Comparison of ENCODE assay signal across 11 mouse cellular contexts in genomic region chr8:11780641-11781040, GRCm38 (mm10). TPM values are rescaled to one million over a fixed set of nuclear protein-coding genes. Genes with fewer than 3 reads are reported as not detected.
A peak's percentile ranks its signal among the peaks of the same experiment; 100 is the strongest.
DNase-seq lines count a peak whose midpoint lies in the region; ATAC-seq and TF ChIP-seq lines count a peak whose summit lies in the region.
"Had no signal": no experiment of that assay in that cellular context is flagged by ENCODE, and none has a peak within 500 bp of the region (broad histone marks: within the 10 kb centered on the region; RNA-seq: fewer than 3 reads in every experiment).

No protein-coding gene starts in this region.

- H3K4me2 ChIP-seq in heart, embryonic 11.5 days = peak overlapping the region; percentile 47
- H3K4me2 ChIP-seq in limb, embryonic 13.5 days (replicated peaks) = peak overlapping the region; percentile 19
- peak overlapping the region; percentile 25; the same call in 1 of the 2 replicates for H3K4me2 ChIP-seq in hindbrain, postnatal 0 days (ENCODE audit: low read depth, low read length)
- H3K4me2 ChIP-seq: midbrain, embryonic 11.5 days had no signal

- DNase-seq in heart, postnatal 25 days (ENCODE audit: low spot score) = no peak
- no peak for DNase-seq in limb, embryonic 10.5 days (ENCODE audit: low spot score)
- peak; percentile 63 for DNase-seq in cerebellum, adult 8-10 months
- DNase-seq in hindbrain, postnatal 0 days (ENCODE audit: low spot score) = no peak
- no peak for DNase-seq in thymus, postnatal 36 days
- no peak for DNase-seq in adrenal gland, adult 8-10 months

- no peaks in the 10 kb centered on the region for H3K9me3 ChIP-seq in heart, embryonic 11.5 days (replicated peaks; ENCODE audit: control insufficient read depth, low read length)
- no peaks in the 10 kb centered on the region for H3K9me3 ChIP-seq in limb, embryonic 13.5 days
- H3K9me3 ChIP-seq in limb, embryonic 10.5 days (replicated peaks) = no peaks in the 10 kb centered on the region
- H3K9me3 ChIP-seq in hindbrain, postnatal 0 days (ENCODE audit: low read length) = no peaks in the 10 kb centered on the region

- H3K4me1 ChIP-seq in heart, embryonic 11.5 days (ENCODE audit: control insufficient read depth, insufficient read depth, low read length) = peaks cover 57% of the 10 kb centered on the region
- H3K4me1 ChIP-seq in limb, embryonic 13.5 days = peaks cover 33% of the 10 kb centered on the region
- peaks cover 26% of the 10 kb centered on the region for H3K4me1 ChIP-seq in limb, embryonic 10.5 days
- peaks cover 16% of the 10 kb centered on the region for H3K4me1 ChIP-seq in hindbrain, postnatal 0 days (ENCODE audit: insufficient read depth, low read length)

- 75% methylated on average over 4 of the region's 4 CpGs for WGBS in heart, embryonic 11.5 days (ENCODE audit: insufficient replicate concordance)
- 85% methylated on average over 4 of the region's 4 CpGs for WGBS in limb, embryonic 13.5 days
- WGBS in limb, embryonic 10.5 days = 86% methylated on average over 4 of the region's 4 CpGs
- 77% methylated on average over 4 of the region's 4 CpGs for WGBS in hindbrain, postnatal 0 days

- H3K27me3 ChIP-seq in heart, embryonic 11.5 days (ENCODE audit: control insufficient read depth, insufficient read depth, low read length) = no peaks in the 10 kb centered on the region
- H3K27me3 ChIP-seq in limb, embryonic 13.5 days = no peaks in the 10 kb centered on the region
- no peaks in the 10 kb centered on the region for H3K27me3 ChIP-seq in limb, embryonic 10.5 days (ENCODE audit: low read depth, poor library complexity, severe bottlenecking)
- no peaks in the 10 kb centered on the region for H3K27me3 ChIP-seq in hindbrain, postnatal 0 days (ENCODE audit: insufficient read depth, low read length)

- peaks cover 8% of the 10 kb centered on the region for H3K36me3 ChIP-seq in heart, embryonic 11.5 days (ENCODE audit: control insufficient read depth, insufficient read depth, low read length)
- H3K36me3 ChIP-seq in limb, embryonic 13.5 days = peaks cover 43% of the 10 kb centered on the region
- peaks cover 45% of the 10 kb centered on the region for H3K36me3 ChIP-seq in limb, embryonic 10.5 days
- peaks cover 12% of the 10 kb centered on the region; the same call in 1 of the 2 replicates for H3K36me3 ChIP-seq in hindbrain, postnatal 0 days (ENCODE audit: insufficient read depth, low read length)

- no peak for ATAC-seq in heart, embryonic 11.5 days (replicated peaks; ENCODE audit: insufficient number of reproducible peaks, low FRiP score, low TSS enrichment)
- ATAC-seq in limb, embryonic 13.5 days (ENCODE audit: low FRiP score, low read depth) = no peak
- ATAC-seq in hindbrain, postnatal 0 days = no peak

- intact Hi-C loops in heart, postnatal 25 days (cut with DNase I) = loop anchor here (2.0 kb wide), 1 partner anchor 22 kb away; no protein-coding TSS in a partner anchor

- no peak overlapping the region for H3K27ac ChIP-seq in heart, embryonic 11.5 days (ENCODE audit: low read depth, low read length)
- no peak overlapping the region for H3K27ac ChIP-seq in limb, embryonic 13.5 days
- H3K27ac ChIP-seq in limb, embryonic 10.5 days = no peak overlapping the region
- no peak overlapping the region; the same call in 1 of the 2 replicates for H3K27ac ChIP-seq in hindbrain, postnatal 0 days

- no peak for TF ChIP-seq CTCF in hindbrain, postnatal 0 days (IDR thresholded peaks at IDR 0.05; ENCODE audit: low read depth)

- peak overlapping the region; percentile 31 for H3K4me3 ChIP-seq in heart, embryonic 11.5 days (ENCODE audit: low read depth, low read length)
- no peak overlapping the region for H3K4me3 ChIP-seq in limb, embryonic 13.5 days
- H3K4me3 ChIP-seq in limb, embryonic 10.5 days = no peak overlapping the region; the same call in 1 of the 2 replicates
- H3K4me3 ChIP-seq in hindbrain, postnatal 0 days (ENCODE audit: low read length) = no peak overlapping the region

- 0 out of 2 replicates have a peak overlapping the region, but pooled peaks have one; percentile 28 for H3K9ac ChIP-seq in heart, embryonic 11.5 days (ENCODE audit: low read depth, low read length)
- H3K9ac ChIP-seq in limb, embryonic 13.5 days = peak overlapping the region; percentile 31; the same call in 1 of the 2 replicates
- H3K9ac ChIP-seq in hindbrain, postnatal 0 days (replicated peaks; ENCODE audit: low read length) = no peak overlapping the region

RNA-seq across cellular contexts. Expression of gene Arhgef7, which starts 53.1 kb away (rescaled TPM):
- 46.4 and 53.2 TPM in 2 replicates for polyA plus RNA-seq in heart, embryonic 11.5 days (2014; fragmentation: Nextera tagmentation; extraction: Ambion mirVana)
- 100 to 1,000 TPM; 153 to 155 TPM for total RNA-seq in heart, postnatal 25 days (2021)
- polyA plus RNA-seq in limb, embryonic 13.5 days (2015; fragmentation: Nextera tagmentation; extraction: Ambion mirVana) = 46.5 and 52.3 TPM in 2 replicates
- 52.4 and 59.1 TPM in 2 replicates for polyA plus RNA-seq in limb, embryonic 10.5 days (2016; fragmentation: Nextera tagmentation; extraction: Ambion mirVana)
- 101 and 105 TPM in 2 replicates for total RNA-seq in hindbrain, postnatal 0 days (2014; rRNA removed)
- 49.7 and 53.9 TPM in 2 replicates for polyA plus RNA-seq in hindbrain, postnatal 0 days (2015; fragmentation: Nextera tagmentation; extraction: Ambion mirVana)
- 10 to 100 TPM; 40.3 to 56.7 (median 46.7) TPM for total RNA-seq in adrenal gland, adult 8-10 months (2022)

RNA-seq across cellular contexts. Expression of gene Tex29, which starts 59.6 kb away (rescaled TPM):
- polyA plus RNA-seq in heart, embryonic 11.5 days (2014; fragmentation: Nextera tagmentation; extraction: Ambion mirVana) = 0.63 TPM in 1 of 2 replicates, not detected in the other
- total RNA-seq in heart, postnatal 25 days (2021) = under 1 TPM in 1 of 2 experiments, not detected in 1; 0.95 TPM
- 0.18 TPM in 1 of 2 replicates, not detected in the other for polyA plus RNA-seq in limb, embryonic 13.5 days (2015; fragmentation: Nextera tagmentation; extraction: Ambion mirVana)
- not detected in 2 replicates for polyA plus RNA-seq in limb, embryonic 10.5 days (2016; fragmentation: Nextera tagmentation; extraction: Ambion mirVana)
- total RNA-seq in hindbrain, postnatal 0 days (2014; rRNA removed) = not detected in 2 replicates
- polyA plus RNA-seq in hindbrain, postnatal 0 days (2015; fragmentation: Nextera tagmentation; extraction: Ambion mirVana) = 0.58 and 1.3 TPM in 2 replicates
- total RNA-seq in adrenal gland, adult 8-10 months (2022) = 1 to 10 TPM in 1 of 4 experiments, not detected in 3; 2.1 TPM
- total RNA-seq: left cerebral cortex, postnatal 10 days had no signal
- polyA plus RNA-seq: midbrain, embryonic 11.5 days; urinary bladder, adult 2 months had no signal
